Mouse (Mus musculus) cerebellum, adult 11 months (tissue): ENCODE results near the gene Gm20821.
"Not testable (repeated sequence)": the region's sequence is repeated elsewhere in the genome, so short reads cannot be mapped to it uniquely, and the experiment has no call there.

Experiments
- DNase-seq: peaks from one replicate; pipeline ENCODE4 v3.0.0; 2022

The Gm20821 gene

GRCm38 (mm10) chrY:9781504-9781903 lies at the start of gene Gm20821:
Gene Gm20821, plus strand, starts transcription at chrY:9781804.
- DNase-seq = not testable (repeated sequence)
